Mouse (Mus musculus): ENCODE data around the gene B230118H07Rik.

GRCm38 (mm10) chr2:101628297-101629236 lies 20.8 kb downstream of the B230118H07Rik start:
- no peak for TF ChIP-seq CTCF (IDR thresholded peaks at IDR 0.05; ENCODE audit: low read depth)
- no peak for TF ChIP-seq EP300 (IDR thresholded peaks at IDR 0.05; ENCODE audit: low read depth)
